Mouse (Mus musculus) thymus, adult 18-20 months (tissue): ENCODE measurements around the gene Pbx2.
A peak's percentile ranks its signal among the peaks of the same experiment; 100 is the strongest.

Experiments
- DNase-seq, 2 experiments: peaks; one replicate each; pipeline ENCODE4 v3.0.0; 2022; ENCODE audit warnings: mixed read lengths in 2 of 2

Gene Pbx2

DNA sequence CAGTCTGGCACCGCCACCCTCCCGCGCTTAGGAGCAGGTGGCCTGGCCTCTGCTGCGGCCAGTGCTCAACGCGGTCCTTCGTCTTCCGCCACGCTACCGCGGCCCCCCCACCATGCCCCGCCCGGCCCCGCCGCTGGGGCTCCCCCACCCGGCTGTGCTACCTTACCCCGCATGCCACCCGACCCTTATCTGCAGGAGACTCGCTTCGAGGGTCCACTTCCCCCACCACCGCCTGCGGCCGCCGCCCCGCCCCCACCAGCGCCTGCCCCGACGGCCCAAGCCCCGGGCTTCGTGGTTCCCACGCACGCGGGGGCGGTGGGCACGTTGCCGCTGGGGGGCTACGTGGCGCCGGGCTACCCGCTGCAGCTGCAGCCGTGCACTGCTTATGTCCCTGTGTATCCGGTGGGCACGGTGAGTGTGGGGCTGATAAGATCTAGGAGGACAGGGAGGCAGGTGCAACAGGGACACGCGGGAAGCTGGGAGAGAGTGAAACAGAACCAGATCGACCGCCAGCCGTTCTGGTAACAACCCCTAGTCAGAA lies 39.8 kb downstream of the Pbx2 start:
- peak; percentile 65 to 73 for DNase-seq

DNA sequence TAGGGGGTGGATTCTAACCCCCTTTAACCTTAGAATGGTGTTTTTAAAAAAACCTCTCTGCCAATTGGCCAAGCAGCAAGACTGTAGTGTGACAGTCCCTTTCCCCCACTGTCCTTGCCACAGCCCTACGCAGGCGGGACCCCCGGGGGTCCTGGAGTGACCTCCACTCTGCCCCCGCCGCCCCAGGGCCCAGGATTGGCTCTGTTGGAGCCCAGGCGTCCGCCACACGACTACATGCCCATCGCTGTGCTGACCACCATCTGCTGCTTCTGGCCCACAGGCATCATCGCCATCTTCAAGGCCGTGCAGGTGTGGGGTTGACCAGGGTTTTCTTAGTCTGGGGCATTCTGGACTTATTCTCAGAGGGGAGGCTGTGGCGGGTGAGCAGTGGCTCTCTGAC lies 40.6 kb downstream of the Pbx2 start:
- no peak for DNase-seq

DNA sequence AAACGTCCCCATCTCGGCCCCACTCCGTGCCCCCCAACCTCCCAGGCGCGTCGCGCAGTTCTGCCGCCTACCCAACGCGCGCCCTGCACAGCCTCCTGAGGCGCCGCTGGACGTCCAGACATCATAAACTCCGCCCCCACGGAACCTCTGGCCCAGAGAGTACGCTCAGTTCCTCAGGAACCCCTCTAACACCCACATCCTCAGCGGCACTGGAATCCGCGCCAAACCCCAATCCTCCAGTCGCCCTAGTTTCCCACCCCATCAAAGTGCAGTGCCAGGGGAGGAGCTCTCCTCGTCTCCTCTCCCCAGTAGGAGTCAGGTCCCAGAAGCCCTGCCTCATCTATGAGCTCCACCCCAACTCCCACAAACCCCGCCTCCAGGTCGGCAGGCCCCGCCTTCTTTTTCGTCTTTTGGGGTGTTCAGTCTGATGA lies 41.2 kb downstream of the Pbx2 start:
- DNase-seq, result peak; percentile 84 to 90

DNA sequence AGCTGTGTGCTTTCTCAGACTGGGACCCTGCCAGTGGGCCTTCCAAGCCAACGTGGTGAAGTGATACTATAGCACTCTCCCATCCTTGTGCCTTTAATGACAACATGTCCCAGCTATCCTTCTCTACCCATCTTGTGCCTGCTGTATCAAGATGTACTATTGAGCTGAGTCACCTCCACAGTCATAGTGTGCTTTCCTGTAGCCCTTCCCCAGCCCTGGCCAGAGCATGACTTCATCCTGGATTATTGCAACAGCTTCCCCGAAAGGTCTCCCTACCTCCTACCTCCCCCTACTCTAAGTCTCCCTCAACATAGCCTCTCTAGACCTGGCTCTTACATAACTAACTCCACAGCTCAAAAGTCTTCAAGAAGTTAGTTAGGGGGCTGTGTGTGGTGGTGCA lies 44.6 kb downstream of the Pbx2 start:
- DNase-seq, result no peak

DNA sequence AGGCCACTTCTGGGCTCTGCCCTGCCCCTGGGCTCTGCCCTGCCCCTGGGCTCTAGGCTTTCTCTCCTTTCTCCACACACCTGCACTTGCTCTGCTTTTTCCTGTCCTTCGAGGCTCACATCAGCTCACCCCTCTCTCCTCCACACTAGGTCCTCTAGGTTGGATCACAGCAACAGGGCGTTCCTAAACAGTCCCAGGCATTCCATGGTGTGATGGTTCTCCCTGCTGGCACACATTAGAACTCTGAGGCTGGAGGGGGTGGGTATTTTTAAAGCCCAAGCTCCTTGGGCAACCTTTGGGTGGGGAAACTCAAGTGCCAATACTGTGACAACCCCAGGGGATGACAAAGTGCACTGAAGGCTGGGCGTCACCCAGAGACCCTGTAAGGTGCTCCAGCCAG lies 46.4 kb downstream of the Pbx2 start:
- no peak for DNase-seq

DNA sequence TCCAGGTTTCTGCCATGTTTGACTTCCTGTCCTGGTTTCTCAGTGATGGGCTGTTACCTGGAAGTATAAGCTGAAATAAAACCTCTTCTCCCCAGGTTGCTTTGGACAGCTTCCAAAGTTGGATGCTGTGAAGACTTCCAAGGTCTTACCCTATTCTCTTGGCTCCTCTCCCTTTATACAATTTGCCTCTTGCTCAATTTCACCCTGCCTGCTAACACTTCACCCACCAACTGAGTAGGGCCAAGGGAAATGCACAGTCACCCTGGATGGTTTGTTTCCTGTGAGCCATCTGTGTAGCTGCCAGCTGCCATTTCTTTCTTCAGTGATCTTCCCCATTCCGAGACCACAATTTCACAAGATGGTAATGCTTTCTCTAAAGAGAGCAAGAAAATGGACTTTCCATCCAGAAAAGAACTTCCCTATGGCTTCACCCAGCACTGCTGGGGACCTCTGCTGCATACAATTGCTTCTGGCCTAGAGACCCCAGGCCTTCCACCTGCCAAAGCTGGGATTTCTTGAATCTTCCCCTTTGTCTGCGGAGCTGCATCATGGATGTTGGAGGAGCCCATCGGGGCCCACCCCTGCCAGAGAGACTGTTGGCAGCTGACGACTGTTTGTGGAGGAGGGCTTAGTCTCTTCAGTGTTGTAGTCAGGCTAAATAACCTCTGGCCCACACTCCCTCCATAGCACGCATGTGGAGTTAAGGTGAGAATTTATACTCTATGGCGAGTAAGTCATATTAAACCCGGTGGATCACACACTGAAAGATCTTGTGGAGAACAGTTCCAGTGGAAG lies 48.6 kb downstream of the Pbx2 start:
- no peak for DNase-seq

DNA sequence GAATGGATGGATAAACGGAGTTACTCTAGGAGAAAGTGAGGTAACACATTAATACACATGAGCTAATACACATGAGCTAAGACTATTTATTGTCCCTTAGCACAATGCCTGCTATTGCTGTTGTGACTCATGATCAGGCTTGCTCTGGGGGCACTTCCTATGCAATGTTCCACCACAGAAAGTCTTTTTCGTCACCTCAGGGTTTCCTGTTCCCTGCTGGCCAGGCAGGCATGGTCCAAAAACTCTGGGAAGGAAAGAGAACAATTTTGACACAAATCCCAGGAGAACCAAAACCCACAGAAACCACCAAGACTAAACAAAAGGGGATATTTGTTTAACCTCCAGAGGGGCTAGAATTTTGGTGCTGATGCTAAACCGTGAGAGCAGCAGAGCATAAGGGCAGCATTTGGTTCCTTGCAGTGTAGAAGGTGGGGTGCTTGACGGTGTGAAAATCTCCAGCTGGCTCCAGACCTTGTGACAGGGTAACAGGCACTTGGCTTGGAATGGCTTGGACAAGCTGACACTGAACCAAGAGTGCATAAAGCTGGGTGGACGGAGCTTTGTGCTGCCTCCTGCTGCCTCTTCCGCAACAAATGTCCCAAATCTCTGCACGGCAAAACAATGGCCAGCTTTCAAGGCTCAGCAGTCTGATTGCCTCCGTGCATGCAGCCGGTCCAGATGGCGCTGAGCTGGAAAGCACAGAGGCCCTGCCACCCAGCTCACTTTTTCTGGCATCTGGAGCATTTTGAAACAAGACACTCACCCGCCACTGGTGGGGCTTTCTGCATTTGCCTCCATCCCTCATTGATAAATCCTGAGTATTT lies 49.9 kb downstream of the Pbx2 start:
- DNase-seq, result no peak

DNA sequence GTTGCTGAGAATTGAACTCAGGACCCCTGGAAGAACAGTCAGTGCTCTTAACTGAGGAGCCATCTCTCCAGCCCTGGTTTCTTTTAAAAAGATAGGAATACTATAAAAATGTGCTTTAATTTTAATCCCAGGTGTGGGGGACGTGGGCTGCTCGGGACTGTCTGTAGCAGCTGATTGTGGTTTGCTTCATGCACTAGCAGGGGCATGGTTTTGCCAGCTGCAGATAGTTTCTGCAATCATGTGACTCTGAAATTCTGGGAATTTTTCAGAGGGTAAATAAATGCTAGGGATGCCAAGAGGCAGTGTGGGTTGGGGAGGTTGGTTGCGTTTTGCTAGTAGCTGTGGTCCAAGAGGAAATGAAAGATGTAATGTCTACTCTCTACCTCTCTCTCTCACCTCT lies 50.9 kb downstream of the Pbx2 start:
- no peak for DNase-seq

DNA sequence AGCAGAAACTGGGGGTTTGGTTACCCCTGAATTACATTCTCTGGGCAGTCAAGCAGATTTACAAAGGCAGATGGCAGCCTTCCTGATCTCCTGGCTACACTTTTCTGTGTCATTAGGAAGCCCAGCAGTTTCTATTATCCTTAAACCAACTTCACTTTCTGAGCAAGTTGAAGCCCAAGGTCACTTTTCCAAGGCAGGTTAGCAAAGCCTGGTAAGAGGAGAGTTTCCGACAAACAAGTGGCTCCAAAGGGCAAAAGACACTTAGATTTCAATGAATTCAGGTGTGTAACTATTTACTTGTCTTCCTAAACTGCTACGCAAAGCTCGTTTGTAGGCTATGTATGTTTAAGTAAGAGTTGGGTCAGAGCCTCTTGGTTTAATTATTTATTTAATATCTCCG lies 52.3 kb downstream of the Pbx2 start:
- no peak for DNase-seq

DNA sequence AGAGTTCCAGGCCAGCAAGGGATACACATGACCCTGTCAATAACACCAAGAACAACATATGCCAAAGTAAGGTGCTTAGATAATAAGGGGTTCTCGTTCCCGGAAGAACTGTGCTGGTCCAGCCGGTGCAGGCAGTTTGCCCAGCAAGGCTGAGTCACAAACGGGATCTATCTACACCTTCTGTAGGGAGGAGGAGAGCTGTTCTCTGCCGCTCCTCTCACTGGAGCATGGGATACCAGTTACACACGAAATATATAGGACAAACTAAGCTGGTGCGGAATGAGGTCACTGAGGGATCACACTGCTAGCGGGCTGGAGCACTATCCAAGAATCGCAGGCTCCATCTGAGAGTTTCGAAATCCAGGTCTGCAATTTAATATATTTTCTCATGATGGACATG lies 52.9 kb downstream of the Pbx2 start:
- no peak for DNase-seq

DNA sequence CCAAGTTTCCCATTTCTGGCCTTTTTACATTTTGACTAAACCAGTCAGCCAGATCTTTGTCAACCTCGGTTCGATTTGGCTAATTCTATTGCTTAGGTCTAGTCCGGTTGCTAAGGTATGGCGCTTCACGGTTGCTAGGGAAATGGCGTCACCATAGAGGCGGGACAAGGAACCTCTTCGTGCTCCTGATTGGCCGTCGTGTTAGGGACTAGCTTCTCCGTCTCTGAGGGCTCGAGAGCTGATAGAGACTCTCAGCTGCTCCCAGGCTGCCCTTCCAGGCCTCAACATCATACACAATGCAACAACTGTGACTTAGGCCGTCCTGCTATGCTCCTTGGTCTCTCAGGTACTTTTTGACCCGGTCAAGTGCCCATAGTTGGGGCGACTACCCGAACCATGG lies 53.5 kb downstream of the Pbx2 start, which contains the start of gene Fkbpl:
Gene Fkbpl (plus strand): TSS at position 157 of the 400 bp plus-strand sequence.
- DNase-seq, result peak; percentile 90 to 93

DNA sequence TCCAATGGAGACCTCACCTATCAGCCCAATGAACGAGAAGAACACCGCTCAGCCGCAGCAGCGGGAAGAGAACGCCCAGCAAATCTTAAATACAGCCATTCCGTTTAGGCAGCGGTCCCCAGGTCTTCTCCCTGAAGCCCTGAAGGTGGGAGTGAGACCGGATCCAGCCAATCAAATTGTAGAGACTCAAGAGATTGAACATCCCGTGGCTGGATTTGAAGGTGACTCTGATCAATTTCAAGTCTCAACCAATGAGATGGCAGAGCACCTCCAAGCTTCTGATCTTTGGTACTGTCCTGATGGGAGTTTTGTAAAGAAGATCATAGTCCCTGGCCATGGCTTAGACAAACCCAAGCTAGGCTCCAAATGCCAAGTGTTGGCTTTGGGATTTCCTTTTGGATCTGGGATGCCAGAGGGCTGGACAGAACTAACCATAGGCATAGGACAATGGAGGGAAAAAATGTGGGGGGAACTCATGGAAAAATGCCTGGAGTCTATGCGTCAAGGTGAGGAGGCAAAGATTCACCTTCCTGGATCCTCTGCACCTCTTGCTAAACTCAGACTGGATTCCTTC lies 54.3 kb downstream of the Pbx2 start:
- DNase-seq, result no peak

DNA sequence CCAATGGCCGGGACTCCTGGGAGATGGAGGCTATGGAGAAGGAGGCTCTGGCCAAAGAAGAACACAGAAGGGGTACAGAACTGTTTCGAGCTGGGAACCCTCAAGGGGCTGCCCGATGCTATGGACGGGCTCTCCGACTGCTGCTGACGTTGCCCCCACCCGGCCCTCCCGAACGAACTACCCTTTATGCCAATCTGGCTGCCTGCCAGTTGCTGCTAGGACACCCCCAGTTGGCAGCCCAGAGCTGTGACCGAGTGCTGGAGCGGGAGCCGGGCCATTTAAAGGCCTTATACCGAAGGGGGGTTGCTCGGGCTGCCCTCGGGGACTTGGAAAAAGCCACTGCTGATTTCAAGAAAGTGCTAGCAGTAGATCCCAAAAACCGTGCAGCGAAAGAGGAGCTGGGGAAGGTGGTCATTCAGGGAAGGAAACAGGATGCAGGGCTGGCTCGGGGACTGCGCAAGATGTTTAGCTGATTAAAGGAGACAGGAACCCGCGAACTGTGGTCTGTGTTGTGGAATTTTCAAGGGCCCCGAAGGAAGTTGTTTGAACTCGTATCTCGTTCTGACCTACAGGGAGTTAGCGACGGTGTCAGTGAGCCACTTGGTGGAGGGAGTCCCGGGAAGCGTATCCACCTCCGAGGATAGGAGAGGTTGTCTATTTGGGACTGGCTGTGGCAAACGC lies 54.9 kb downstream of the Pbx2 start:
- no peak for DNase-seq
